Mouse (Mus musculus) stomach, embryonic 16.5 days (tissue): ENCODE data around the gene Pdgfc. TPM values are rescaled to one million over a fixed set of nuclear protein-coding genes. Genes with fewer than 3 reads are reported as not detected.
A peak's percentile ranks its signal among the peaks of the same experiment; 100 is the strongest.

ENCODE experiments used
- ATAC-seq: fragments of 200-750 bp; cut with Nextera tagmentation; 2 replicates; pipeline ENCODE4 v1.8.0; 2017; ENCODE audit warnings: moderate number of reproducible peaks, moderate TSS enrichment; ENCODE audit not compliant: insufficient read depth, low FRiP score
- H3K27ac ChIP-seq: fragments of 300-500 bp; sonication (generic); 2 replicates; pipeline ENCODE4 v1.5.1; 2014; ENCODE audit warnings: low read length
- H3K27me3 ChIP-seq: fragments of 300-500 bp; sonication (generic); 2 replicates; pipeline ENCODE4 v1.6.1; 2014; ENCODE audit warnings: low read length, control low read depth, mixed read lengths; ENCODE audit not compliant: control insufficient read depth, insufficient read depth
- H3K36me3 ChIP-seq: fragments of 300-500 bp; sonication (generic); 2 replicates; pipeline ENCODE4 v1.6.1; 2014; ENCODE audit warnings: low read length; ENCODE audit not compliant: control insufficient read depth, insufficient read depth
- H3K4me1 ChIP-seq: fragments of 300-500 bp; sonication (generic); 2 replicates; pipeline ENCODE4 v1.6.1; 2014; ENCODE audit warnings: low read length, control low read depth, mixed read lengths; ENCODE audit not compliant: control insufficient read depth, insufficient read depth
- H3K4me2 ChIP-seq: fragments of 300-500 bp; sonication (generic); 2 replicates; pipeline ENCODE4 v1.6.1; 2014; ENCODE audit warnings: low read depth, low read length, mixed read lengths
- H3K4me3 ChIP-seq: fragments of 300-500 bp; sonication (generic); replicated peaks from 2 replicates; pipeline ENCODE4 v1.5.1; 2014; ENCODE audit warnings: mild to moderate bottlenecking, low read length
- H3K9ac ChIP-seq: fragments of 300-500 bp; sonication (generic); 2 replicates; pipeline ENCODE4 v1.6.1; 2014; ENCODE audit warnings: low read length
- H3K9me3 ChIP-seq: fragments of 300-500 bp; sonication (generic); replicated peaks from 2 replicates; pipeline ENCODE4 v1.6.1; 2016; ENCODE audit warnings: low read length, control low read depth; ENCODE audit not compliant: control insufficient read depth
- WGBS: fragments of 180-500 bp; shearing (Covaris S2); extraction: QIAGEN DNeasy Blood & Tissue Kit; methylation state at CpG from one replicate; pipeline ENCODE4 v1.1.7; 2014; 5-methylcytosine and 5-hydroxymethylcytosine counted together
- polyA plus RNA-seq: library from polyadenylated mRNA; unstranded; fragments of >200 nt; fragmentation: Nextera tagmentation; extraction: Ambion mirVana; gene quantifications from 2 replicates; pipeline ENCODE4 v1.2.1, GENCODE M21; 2015

Gene Pdgfc
- polyA plus RNA-seq, 1 experiment from 2014 or later: 15.5 TPM

DNA sequence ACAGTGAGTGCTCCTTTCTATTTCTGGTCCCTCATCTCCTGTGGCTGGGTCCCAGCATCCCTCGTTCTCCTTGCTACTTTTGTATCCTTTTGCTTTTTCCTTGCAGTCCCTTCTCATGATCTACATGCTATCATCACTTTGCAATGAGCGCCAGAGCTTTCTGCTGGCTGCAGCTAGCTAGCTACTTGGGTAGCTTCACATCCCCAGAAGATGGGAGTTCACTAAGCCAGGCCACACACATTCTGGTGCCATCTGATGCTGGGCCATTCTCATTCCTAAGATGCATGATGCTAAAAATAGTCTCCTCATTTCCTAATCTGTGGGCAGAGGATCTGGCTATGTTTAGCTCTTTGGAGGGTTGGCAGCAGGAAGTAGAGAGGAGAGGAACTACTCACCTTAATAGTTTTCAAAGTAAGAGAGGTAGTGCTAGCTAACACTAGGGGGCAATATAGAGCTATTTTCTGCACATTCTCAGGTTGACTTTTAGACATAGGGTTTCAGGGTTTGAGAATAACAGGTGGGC is 3.0 kb downstream of the Pdgfc start:
- WGBS: 24% methylated on average over 2 of the region's 2 CpGs
- no peak overlapping the region for H3K9ac ChIP-seq
- ATAC-seq: no peak
- H3K27ac ChIP-seq: peak overlapping the region; percentile 30; the same call in 1 of the 2 replicates
- no peaks in the 10 kb centered on the region for H3K36me3 ChIP-seq
- peaks cover 5% of the 10 kb centered on the region; the same call in 1 of the 2 replicates for H3K4me1 ChIP-seq
- no peaks in the 10 kb centered on the region for H3K27me3 ChIP-seq
- H3K4me2 ChIP-seq: peak overlapping the region; percentile 34
- H3K4me3 ChIP-seq: peak overlapping the region; percentile 23; the same call in 1 of the 2 replicates
- H3K9me3 ChIP-seq: no peaks in the 10 kb centered on the region

DNA sequence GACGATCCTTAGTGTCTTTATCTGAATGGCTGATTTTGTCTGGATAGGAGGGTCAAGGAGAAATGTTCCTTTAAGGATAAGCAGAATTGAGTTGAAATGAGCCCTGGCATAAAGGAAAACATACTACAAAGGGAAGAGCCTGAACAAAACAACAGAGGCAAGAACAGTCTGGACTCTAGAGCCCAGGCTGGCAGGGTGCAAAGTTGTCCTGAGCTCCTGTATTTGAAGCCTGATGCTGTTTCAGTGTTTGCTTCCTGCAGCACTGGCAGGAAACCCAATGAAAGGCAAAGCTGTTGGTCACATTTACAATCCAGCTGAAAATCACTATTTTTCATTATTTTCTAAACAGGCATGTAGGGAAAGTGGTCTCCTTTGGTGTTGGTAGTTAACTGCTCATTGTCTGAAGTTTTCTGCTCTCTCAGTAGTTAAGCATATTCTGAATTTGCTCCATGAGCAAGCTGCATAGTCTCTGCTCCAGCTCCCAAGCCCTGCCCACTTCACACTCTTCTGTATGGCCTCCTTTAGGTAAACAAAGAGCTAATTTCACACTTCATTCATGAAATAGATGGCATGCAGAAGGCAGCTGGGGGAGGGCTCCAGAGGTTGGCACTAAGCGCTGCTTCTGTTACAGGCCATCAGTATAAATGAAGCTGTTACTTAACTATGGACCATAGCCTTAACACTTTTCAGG is 8.6 kb downstream of the Pdgfc start:
- Histone ChIP-seq H3K4me2 (no peak overlapping the region), H3K4me3 (no peak overlapping the region), H3K9ac (no peak overlapping the region), H3K4me1 (peaks cover 5% of the 10 kb centered on the region; the same call in 1 of the 2 replicates), H3K36me3 (no peaks in the 10 kb centered on the region), H3K27me3 (no peaks in the 10 kb centered on the region), H3K27ac (no peak overlapping the region), H3K9me3 (no peaks in the 10 kb centered on the region)
- no peak for ATAC-seq
- WGBS: 61% methylated on average over 2 of the region's 2 CpGs

DNA sequence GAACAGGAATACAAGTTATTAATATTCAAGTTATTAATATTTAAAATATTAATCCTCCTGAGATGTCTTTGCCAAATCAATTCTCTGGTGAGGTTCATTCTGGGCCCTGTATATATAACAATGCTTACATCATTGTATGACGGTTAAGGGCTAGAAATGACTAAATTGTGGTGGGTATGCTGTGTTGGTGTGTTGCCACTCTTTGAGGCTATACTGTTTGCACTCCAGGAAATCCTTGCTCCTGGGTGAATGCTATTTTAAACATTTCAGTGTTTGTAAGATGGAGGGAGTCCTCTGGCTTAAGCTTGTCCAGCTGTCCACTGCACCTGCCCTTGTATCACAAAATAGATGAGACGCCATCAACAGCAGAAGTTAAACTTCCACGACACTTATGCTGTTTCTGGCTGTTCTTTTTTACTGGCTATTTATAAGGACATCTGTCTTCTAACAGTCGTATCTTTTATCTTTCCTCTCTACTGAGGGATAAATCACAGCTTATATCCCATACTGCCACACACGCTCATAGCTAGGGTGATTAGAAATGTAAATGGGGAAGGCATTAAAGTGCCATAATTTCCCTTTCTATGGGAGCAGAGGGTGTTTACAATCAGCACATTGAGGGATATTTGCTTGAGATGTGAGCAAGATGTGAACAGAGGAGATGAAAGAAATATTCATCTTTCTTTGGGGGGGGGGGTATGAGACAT is 9.3 kb downstream of the Pdgfc start:
- no peak overlapping the region for H3K4me3 ChIP-seq
- H3K4me1 ChIP-seq: peaks cover 5% of the 10 kb centered on the region; the same call in 1 of the 2 replicates
- H3K36me3 ChIP-seq: no peaks in the 10 kb centered on the region
- 51% methylated on average over 5 of the region's 5 CpGs for WGBS
- no peaks in the 10 kb centered on the region for H3K9me3 ChIP-seq
- H3K9ac ChIP-seq: no peak overlapping the region
- no peak overlapping the region for H3K4me2 ChIP-seq
- no peak overlapping the region for H3K27ac ChIP-seq
- ATAC-seq: no peak
- no peaks in the 10 kb centered on the region for H3K27me3 ChIP-seq

DNA sequence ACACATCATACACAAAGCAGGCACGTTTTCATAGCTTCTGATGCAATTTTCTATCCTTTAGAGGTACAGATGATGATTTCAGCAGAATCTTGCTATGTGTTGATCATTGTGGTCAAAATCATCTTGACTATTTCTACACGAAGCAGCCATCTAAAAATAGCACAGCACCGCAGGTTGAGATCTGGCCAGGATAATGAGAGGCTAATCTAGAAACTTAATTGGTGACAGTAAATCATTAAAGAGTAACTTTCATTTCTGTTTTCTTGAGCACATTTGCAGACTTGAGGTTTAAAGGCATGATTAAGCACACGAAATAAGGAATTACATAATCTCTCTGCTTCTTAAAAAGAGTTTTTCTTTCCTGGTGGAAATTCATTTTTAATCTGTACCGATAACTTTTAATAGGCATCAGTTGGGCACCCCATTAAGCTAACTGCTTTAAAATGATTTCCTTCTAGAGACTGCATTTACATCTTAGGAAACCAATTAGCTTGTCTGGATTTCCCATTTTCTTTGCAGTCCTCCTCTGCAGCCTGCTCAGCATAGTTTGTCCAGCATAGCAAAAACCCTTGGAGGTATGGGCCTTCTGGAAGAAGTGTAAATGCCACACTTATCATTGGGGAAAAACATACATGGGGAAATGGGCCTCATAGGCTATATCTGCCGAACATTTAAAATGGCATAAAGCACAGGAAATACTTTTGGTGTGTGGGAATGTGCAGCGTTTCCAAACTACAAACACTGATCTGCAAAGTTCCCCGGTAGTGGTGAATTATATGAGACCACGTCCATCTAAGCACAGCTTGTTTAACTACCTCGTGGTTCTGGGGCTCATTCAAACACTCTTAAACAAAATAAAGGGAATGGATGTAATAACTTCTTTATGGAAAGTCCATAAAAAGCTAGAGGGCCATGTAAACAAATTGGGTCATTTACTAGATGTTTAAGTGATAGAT is 10.7 kb downstream of the Pdgfc start:
- Histone ChIP-seq H3K9me3 (no peaks in the 10 kb centered on the region), H3K4me2 (no peak overlapping the region), H3K36me3 (no peaks in the 10 kb centered on the region), H3K4me1 (peaks cover 5% of the 10 kb centered on the region; the same call in 1 of the 2 replicates), H3K4me3 (no peak overlapping the region), H3K27ac (no peak overlapping the region), H3K27me3 (no peaks in the 10 kb centered on the region), H3K9ac (no peak overlapping the region)
- 42% methylated on average over 10 of the region's 10 CpGs for whole genome bisulfite sequencing
- no peak for ATAC-seq

DNA sequence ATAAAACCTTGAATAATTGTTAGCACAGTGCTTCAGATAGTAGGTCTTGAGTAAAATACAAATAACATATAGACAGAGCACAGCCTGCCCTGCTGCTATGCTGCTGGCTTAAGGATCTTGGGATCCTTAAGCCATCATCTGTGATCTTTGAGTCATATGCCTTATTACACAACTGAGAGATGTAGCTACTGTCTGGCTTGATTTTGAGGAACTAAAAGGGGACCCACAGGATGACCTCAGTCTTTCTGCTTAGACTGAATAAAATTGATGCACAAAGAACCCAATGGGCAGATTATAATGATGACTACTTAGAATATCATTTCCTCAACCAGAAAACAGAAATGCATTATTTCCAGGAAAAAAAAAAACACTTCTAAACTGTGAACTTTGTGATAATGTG is 15.3 kb downstream of the Pdgfc start:
- Histone ChIP-seq H3K4me3 (no peak overlapping the region), H3K4me1 (peaks cover 7% of the 10 kb centered on the region; the same call in 1 of the 2 replicates), H3K9ac (no peak overlapping the region), H3K36me3 (no peaks in the 10 kb centered on the region), H3K27ac (no peak overlapping the region), H3K9me3 (no peaks in the 10 kb centered on the region), H3K4me2 (no peak overlapping the region), H3K27me3 (no peaks in the 10 kb centered on the region)
- no peak for ATAC-seq

DNA sequence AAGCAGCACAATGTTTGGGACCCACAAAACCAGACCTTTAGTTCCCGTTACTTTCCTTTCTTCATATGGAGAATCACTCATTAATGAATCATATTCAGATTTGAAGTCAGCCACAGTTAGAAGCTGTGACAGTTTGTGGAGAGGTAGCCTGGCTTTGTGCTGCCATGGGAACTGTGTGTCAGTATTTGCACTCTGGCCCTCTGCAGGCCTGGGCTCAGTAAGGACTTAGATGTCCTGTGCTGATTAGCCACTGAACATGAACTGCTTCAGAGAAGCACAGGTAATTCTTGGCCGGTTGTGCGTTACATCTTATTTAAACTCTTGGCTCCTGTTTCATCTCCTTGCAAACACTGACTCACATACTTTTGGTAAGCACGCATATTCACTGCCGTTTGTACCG is 16.2 kb downstream of the Pdgfc start:
- no peak overlapping the region for H3K4me2 ChIP-seq
- WGBS: 57% methylated on average over 6 of the region's 6 CpGs
- H3K9me3 ChIP-seq: no peaks in the 10 kb centered on the region
- H3K36me3 ChIP-seq: no peaks in the 10 kb centered on the region
- no peak for ATAC-seq
- no peak overlapping the region for H3K27ac ChIP-seq
- H3K9ac ChIP-seq: no peak overlapping the region
- H3K4me1 ChIP-seq: peaks cover 7% of the 10 kb centered on the region; the same call in 1 of the 2 replicates
- H3K4me3 ChIP-seq: no peak overlapping the region
- no peaks in the 10 kb centered on the region for H3K27me3 ChIP-seq

DNA sequence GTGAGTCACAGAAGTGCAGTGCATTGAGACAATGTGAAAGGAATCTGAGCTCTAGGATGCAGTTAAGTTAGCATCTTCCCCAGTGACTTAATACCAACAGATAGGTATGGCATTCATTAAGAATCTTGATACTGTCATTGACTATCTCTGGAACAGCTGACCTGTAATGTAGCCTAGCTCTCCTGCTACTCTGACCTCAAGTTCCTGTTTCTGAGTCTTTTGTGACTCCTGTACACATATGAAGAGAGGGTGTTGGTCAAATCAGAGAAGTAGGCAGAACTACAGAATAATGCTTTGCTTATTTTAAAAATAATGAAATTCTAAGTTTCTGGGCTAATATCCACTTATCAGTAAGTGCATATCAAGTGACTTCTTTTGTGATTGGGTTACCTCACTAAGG is 17.9 kb downstream of the Pdgfc start:
- no peak for ATAC-seq
- H3K36me3 ChIP-seq: no peaks in the 10 kb centered on the region

DNA sequence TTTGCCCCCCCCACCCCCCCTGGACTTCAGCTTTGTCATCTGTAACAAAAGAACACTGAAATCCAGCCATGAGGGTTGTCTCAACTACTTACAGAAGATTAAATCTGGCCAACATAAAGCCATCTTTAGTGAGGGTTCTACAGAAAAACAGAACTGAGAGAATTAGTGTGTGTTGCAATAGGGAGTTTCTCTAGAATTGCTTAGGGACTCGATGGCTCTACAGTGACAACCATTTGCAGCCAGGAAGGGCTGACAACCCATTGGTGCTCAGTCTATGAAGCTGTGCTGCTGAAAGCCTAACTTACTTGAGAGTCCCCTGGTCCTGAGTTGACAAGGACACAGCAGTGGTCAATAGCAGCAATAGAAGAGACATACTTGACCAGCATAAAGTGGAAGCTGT is 21.5 kb downstream of the Pdgfc start:
- ATAC-seq: no peak
- H3K4me2 ChIP-seq: no peak overlapping the region
- H3K27me3 ChIP-seq: no peaks in the 10 kb centered on the region
- peak overlapping the region; percentile 63; the same call in 1 of the 2 replicates for H3K27ac ChIP-seq
- no peaks in the 10 kb centered on the region for H3K36me3 ChIP-seq
- peaks cover 10% of the 10 kb centered on the region; the same call in 1 of the 2 replicates for H3K4me1 ChIP-seq
- no peak overlapping the region for H3K9ac ChIP-seq
- 68% methylated on average over 1 of the region's 1 CpGs for WGBS
- H3K9me3 ChIP-seq: no peaks in the 10 kb centered on the region
- no peak overlapping the region for H3K4me3 ChIP-seq

More for the DNA sequence above, 17.9 kb downstream of the Pdgfc start:
- Histone ChIP-seq H3K4me1 (peaks cover 17% of the 10 kb centered on the region), H3K4me3 (no peak overlapping the region), H3K27ac (no peak overlapping the region), H3K27me3 (no peaks in the 10 kb centered on the region), H3K9ac (no peak overlapping the region), H3K4me2 (no peak overlapping the region), H3K9me3 (no peaks in the 10 kb centered on the region)
